Mouse (Mus musculus) adrenal gland, adult (tissue): ENCODE results near the gene Urah.
A peak's percentile ranks its signal among the peaks of the same experiment; 100 is the strongest.

Source experiments
- DNase-seq, 2 experiments: peaks; one replicate each; pipeline ENCODE4 v3.0.0; 2022 to 2023; ENCODE audit warnings: low spot score in 1 of 2; ENCODE audit not compliant: inconsistent age in 2 of 2

The Urah gene

DNA sequence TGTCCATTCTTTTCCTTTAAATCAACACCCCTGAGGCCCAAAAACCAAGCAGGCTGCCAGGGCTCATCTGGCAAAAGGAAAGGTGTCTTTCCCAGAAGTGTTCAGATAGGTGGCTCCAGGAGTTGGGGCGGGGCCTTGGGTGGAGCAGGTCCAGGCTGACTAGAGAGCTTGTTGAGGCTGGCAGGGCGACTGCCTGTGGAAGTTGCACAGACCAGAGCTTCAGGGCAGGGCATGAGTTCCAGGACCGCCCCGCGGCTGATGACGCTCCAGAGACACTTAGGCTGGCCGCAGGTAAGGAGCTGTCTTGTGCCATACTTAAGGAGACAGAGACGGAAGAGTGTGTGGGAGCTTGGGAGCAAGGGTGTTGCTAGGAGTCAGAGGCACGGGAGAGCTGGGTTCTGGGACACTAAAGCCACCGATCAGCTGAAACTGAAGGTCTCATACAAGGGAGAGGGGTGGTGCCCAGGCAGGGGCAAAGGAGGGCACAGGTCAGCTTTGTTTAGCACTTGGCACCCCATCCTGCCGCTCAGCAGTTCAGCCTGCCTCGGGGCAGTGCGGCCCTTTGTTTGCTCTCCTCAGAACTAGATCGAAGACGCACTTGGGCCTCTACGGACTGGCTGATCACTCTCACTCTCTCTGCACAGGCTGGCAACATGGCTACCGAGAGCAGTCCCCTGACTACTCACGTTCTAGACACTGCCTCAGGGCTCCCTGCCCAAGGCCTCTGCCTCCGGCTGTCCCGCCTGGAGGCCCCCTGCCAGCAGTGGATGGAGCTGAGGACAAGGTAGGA lies at the start of gene Urah:
Gene Urah (plus strand): TSS at position 51 of the 790 bp plus-strand sequence.
- peak; percentile 43 to 69 for DNase-seq

DNA sequence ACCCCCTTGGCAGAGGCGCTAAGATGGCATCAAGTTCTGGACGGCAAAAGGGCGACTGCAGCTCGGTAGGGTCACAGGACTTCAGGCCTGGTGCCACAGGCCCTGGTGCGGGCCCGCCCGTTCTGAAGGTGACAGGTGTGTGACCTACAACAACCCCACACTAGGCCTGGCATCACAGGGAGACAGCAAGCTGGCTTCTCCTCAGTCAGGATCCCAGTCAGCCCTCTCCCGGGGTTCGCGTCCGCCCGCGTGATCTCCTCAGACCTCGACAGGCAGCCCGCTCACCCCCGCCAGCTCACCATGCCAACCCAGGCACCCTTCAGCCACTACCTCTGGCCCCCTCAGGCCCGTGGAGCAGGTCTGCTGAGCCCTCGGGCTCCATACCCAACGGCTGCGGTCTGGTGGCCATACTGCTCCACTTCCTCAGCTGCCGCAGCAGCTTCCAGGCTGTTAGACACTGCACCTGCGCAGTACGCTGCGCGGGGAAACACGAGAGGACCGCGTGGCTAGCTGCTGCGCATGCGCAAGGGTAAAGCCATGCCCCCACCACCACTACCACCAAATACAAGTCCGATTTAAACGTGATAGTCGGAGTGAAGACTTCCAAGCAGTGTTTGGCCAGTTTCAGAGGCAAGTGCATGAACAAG lies 47.3 kb upstream of the Urah start, which contains the start of gene Syce1:
Gene Syce1 (minus strand): TSS at position 447 of the 647 bp plus-strand sequence.
- no peak for DNase-seq

- DNase-seq = no peak
Measured at GRCm38 (mm10) chr7:140788053-140788435, 46.8 kb upstream of the Urah start.

DNA sequence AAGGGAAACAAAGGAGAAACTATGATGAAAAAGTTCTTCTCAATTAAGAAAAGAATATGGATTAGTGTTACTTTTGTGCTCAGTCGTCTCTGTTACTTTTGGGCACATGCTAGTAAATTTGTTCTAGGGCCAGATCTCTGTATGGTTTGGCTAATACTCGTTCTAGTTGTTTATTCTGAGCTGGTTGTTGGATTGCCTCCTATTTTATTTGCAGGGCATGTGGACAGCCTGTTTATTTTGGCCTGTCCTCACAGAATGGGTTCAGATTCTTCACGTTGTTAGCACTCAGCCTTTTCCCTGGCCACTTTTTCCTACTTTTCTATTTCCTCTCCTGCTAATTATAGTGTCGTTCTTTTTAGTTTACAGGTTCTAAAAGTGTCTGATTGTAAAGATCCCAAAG lies 41.3 kb upstream of the Urah start:
- no peak for DNase-seq

GRCm38 (mm10) chr7:140797619-140798018 lies 37.2 kb upstream of the Urah start:
- no peak for DNase-seq

DNA sequence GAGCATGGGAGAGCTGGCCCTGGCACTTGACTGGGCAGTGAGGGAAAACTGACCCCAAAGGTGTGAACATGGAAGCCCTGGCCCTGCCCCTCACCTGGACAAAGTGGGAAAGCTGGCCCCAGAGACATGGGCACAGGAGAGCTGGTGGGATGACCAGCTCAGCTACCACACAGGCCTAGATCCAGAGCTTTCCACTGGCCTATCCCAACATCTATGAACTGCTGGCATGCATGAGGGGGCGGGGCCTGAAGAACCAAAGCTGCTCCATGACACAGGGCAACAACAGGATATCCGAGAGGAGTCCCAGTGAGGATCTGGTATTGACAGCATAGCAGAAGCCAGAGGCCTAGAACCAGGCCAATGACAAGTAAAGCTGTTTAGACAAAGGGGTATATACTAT lies 36.6 kb upstream of the Urah start:
- no peak for DNase-seq

DNA sequence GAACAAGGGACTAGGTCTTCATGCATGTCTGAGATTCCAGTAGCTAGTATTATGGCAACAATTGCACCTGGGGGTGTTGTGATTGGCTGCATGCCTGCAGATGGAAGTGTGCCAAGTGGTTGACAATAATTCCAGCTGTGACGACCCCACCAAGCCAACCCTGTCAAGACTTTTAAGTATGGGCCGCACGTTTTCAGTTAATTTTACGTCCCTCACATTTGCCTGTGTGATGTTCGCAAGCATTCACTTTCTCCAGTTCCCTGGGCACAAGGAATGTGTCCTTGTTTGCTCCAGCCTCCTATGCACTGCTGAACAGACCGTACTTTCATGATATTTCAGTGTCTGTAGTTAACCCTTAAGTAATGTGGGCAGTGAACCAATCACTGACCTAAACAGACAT lies 32.2 kb upstream of the Urah start:
- no peak for DNase-seq

DNA sequence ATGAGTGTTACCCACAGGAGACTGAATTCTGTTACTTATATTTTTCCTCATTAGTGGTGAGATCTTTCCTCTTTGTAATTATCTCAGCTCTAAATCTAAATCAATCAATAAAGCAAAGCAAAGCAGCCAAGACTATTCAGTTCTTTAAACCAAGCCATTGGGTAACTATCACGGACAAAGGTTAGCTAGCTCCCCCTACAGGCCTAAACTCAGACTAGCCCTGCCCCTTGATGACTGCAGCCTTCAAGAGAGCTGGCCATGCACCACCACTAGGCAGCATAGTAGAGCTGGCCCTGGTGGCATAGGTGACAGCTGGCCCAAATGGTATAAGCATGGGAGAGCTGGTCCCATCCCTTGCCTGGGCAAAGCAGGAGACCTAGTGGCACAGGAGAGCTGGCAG lies 29.1 kb upstream of the Urah start:
- DNase-seq = peak; percentile 68 to 91

DNA sequence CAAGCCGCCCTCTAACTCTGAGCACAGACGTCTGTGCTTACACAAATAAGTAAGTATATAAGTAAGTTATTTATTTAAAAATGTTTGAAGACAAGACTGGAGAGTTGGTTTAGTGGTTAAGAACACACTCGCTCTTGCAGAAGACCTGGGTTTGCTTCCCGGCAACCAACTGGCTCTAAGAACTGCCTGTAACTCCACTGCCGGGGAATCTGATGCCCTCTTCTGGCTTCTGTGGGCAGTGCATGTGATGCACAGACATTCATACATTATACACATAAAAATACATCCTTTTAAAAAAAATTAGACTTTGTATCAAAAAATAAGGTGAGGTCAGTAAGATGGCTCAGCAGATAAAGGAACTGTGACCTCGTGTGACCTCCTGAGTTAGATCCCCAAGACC lies 24.3 kb upstream of the Urah start:
- DNase-seq = no peak

DNA sequence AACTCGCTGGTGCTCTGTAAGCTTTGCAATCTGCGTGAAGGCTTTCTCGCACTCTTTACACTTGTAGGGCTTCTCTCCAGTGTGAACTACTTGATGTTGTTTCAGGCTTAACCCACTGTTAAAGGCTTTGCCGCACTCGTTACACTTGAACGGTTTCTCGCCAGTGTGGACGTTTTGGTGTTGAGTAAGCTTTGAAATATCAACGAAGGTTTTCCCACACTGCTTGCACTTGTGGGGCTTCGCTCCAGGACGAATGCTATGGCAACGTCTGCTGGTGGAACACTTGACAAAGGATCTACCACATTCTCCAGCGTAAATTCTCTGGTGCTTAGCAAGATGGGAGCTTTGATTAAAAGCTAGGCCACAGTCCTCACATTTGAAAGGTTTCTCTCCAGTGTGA lies 23.1 kb upstream of the Urah start:
- DNase-seq = no peak

GRCm38 (mm10) chr7:140812850-140813249 lies 22.0 kb upstream of the Urah start:
- no peak for DNase-seq

- no peak for DNase-seq
Measured at GRCm38 (mm10) chr7:140820173-140820572, 14.6 kb upstream of the Urah start.

DNA sequence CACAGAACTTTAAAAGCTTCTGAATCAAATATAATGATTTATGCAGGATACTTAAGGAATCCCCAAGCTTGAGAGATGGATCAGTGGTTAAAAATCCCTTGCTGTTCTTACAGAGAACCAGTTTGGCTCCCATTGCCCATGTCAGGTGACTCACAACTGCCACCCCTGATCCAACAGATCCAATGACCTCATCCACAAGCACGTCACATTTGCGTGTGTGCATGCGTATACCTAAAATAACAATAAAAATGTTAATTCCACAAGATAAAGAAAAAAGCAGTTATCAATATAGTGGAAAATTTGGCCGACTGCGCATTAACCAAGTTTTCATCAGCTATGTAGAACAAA lies 13.5 kb upstream of the Urah start:
- peak in 1 of 2 experiments; percentile 39 for DNase-seq

GRCm38 (mm10) chr7:140821653-140822329 lies 13.0 kb upstream of the Urah start, which contains the start of gene Zfp941:
Gene Zfp941 (minus strand): TSS chr7:140822178.
- peak; percentile 72 to 84 for DNase-seq

DNA sequence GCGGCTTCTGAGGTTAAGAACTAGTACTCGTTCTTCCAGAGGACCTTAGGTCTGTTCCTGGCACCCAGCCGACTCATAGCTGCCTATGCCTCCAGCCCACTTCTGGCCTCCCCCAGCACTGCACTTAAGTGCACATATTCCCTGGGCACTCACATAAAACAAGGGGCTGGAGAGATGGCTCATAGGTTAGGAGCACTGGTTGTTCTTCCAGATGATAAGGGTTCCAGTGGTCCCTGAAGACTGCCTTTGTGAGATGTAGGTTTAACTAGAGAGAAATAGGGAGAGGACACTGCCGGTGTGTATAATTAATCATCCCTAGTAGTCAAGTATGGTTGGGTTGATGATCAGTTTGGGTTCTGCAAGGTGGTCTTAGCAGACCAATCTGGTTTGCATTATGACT lies 12.1 kb upstream of the Urah start:
- DNase-seq = no peak

DNA sequence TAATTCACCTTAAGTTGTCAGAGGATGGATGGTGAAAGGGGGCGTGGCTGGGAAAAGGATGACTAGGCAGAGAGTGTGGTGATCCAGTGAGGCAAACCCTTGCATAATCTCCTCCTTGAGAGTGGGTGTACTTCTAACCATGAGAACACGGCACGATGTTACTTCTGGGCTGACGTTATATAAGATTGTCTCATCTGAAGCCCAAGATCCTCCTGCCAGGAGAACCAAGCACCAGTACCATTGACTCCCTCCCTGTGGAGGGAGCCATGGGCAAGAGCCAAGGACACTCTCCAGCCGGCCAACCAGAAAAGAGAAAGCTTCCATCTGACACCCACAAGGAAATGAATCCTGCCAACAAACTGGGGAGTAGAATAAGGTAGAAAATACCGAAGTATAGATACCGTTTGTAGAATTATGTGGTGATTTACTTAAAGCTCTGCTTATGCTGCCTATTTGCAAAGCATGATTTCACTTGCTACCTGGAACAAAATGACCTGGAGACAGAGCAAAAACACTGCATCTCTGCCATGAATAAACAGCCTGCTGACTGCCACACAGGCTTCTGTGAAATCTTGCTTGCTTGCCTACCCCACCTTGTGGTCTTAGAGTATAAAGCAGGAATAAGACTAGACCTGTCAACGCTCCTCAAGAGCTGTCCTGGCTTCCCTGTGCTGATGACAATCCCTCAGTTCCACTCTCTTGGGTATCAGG lies 6.5 kb upstream of the Urah start:
- peak; percentile 72 to 82 for DNase-seq

DNA sequence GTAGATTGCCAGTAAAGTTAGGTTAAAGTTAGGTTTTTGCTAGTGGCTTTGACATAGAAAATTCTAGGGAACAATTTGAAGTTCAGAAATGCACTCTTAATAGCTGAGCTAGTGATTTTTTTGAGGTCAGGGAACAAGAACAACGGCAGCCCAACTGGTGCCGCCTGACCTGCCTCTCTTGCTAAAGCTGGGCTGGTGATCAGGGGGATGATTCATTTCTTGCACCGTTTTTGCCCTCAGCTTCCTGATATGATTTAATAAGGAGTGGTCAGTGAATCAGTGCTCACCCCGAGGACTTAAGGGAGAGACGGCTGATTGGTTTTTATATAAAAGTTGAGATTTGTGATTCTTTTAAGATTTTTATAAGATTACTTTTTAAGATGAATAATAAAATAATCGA lies 3.4 kb upstream of the Urah start:
- DNase-seq = peak; percentile 73 to 80

GRCm38 (mm10) chr7:140833341-140833740 lies 1.5 kb upstream of the Urah start:
- DNase-seq = no peak

DNA sequence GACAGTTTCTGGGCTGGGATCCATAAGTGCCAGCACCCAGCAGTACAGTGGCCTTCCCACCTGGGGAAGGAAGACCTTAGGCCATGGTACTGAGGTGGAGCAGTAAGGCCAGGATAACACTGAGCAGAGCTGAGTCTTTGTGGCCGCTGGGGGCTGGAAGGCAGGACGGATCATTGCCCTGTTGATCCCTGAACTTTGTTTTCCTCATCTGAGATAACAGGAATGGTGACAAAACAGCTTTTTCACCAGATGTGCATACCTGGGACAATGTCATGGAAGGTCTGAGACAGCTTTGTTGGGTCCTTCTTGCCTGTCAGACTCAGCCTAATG lies 905 bp downstream of the Urah start:
- DNase-seq = no peak

GRCm38 (mm10) chr7:140836243-140837115 lies 1.7 kb downstream of the Urah start:
- peak; percentile 4 to 24 for DNase-seq

GRCm38 (mm10) chr7:140839556-140839955 lies 4.7 kb downstream of the Urah start:
- peak in 1 of 2 experiments; percentile 2 for DNase-seq
